In the genomic region with DNA sequence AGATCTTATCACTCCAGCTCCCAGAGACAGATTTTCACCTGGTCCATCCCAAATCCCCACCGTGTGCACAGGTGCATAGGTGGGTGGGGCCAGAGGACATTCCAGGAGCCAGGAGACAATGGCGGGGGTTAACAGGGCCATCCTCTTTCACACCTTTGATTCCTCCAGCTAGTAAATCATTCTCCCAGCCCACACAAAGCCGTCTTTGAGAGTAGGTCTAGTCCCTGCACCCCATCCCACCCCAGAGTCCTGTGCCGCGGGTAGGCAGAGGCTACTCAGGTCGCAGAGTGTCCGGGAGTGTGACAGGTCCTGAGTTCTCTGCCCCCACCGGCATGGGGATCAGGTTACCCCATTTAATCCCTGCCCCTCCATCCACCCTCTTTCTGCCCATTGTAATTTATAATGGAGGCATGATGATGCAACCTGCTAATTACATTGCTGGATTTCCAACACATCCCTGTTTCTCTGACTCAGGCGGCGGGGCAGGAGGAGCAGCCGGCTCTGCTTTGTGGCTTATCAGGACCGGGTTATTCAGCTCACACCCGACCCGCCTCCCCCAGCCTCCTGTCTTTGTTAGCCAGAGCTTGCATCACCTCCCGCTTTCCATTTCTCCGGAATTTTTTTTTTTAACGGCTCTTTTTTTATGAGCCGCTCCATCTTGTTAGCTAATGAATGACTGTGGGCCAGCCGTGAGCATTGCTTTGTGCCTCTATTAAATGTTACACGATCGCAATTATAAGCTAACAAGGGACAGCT, we compare ENCODE assay signal across 8 mouse cellular contexts.
DNase-seq lines count a peak whose midpoint lies in the region; ATAC-seq and TF ChIP-seq lines count a peak whose summit lies in the region.

No protein-coding gene starts in this region.

- no peaks in the 10 kb centered on the region for H3K9me3 ChIP-seq in forebrain, postnatal 0 days (ENCODE audit: low read length)
- H3K9me3 ChIP-seq in kidney, embryonic 14.5 days (ENCODE audit: control insufficient read depth, low read length) = 0 out of 2 replicates have a peak, but pooled peaks cover 1% of the 10 kb centered on the region
- no peaks in the 10 kb centered on the region for H3K9me3 ChIP-seq in stomach, postnatal 0 days (ENCODE audit: control insufficient read depth, low read length)

- 4% methylated on average over 21 of the region's 21 CpGs for whole genome bisulfite sequencing in forebrain, postnatal 0 days
- 2% methylated on average over 21 of the region's 21 CpGs for WGBS in kidney, embryonic 14.5 days
- WGBS in stomach, postnatal 0 days = 13% methylated on average over 21 of the region's 21 CpGs

- no peaks in the 10 kb centered on the region for H3K27me3 ChIP-seq in forebrain, postnatal 0 days (ENCODE audit: insufficient read depth, low read length)
- H3K27me3 ChIP-seq in kidney, embryonic 14.5 days (ENCODE audit: control insufficient read depth, insufficient read depth, low read length) = peaks cover 17% of the 10 kb centered on the region
- H3K27me3 ChIP-seq in stomach, postnatal 0 days (ENCODE audit: control insufficient read depth, insufficient read depth, low read length) = no peaks in the 10 kb centered on the region

- no peaks in the 10 kb centered on the region for H3K36me3 ChIP-seq in forebrain, postnatal 0 days (ENCODE audit: insufficient read depth)
- no peaks in the 10 kb centered on the region for H3K36me3 ChIP-seq in kidney, embryonic 14.5 days (ENCODE audit: control insufficient read depth, insufficient read depth, low read length)
- H3K36me3 ChIP-seq in stomach, postnatal 0 days (ENCODE audit: control insufficient read depth, insufficient read depth, low read length) = no peaks in the 10 kb centered on the region

- no peak overlapping the region; the same call in 1 of the 2 replicates for H3K27ac ChIP-seq in forebrain, postnatal 0 days (ENCODE audit: low read depth, low read length)
- H3K27ac ChIP-seq in kidney, embryonic 14.5 days (ENCODE audit: low read depth, low read length) = no peak overlapping the region
- peak overlapping the region; percentile 53; the same call in 1 of the 2 replicates for H3K27ac ChIP-seq in stomach, postnatal 0 days (replicated peaks)

- TF ChIP-seq EP300 in stomach, postnatal 0 days (optimal IDR thresholded peaks at IDR 0.05) = no peak

- peaks cover 11% of the 10 kb centered on the region for H3K4me1 ChIP-seq in forebrain, postnatal 0 days (ENCODE audit: insufficient read depth)
- peaks cover 29% of the 10 kb centered on the region for H3K4me1 ChIP-seq in kidney, embryonic 14.5 days (ENCODE audit: control insufficient read depth, insufficient read depth, low read length)
- H3K4me1 ChIP-seq in stomach, postnatal 0 days (replicated peaks; ENCODE audit: control insufficient read depth, insufficient read depth) = 0 out of 2 replicates have a peak, but pooled peaks cover 3% of the 10 kb centered on the region

- H3K9ac ChIP-seq in forebrain, postnatal 0 days = peak overlapping the region; percentile 40
- no peak overlapping the region for H3K9ac ChIP-seq in kidney, embryonic 14.5 days (ENCODE audit: low read depth, low read length)
- no peak overlapping the region for H3K9ac ChIP-seq in stomach, postnatal 0 days (ENCODE audit: low read length)

- DNase-seq in left cerebral cortex, adult 18-20 months (ENCODE audit: low spot score in 2 of 2) = peak; percentile 6 to 20
- DNase-seq in left cerebral cortex, adult 11 months (ENCODE audit: low spot score) = no peak
- DNase-seq in forebrain, postnatal 0 days = peak; percentile 74
- DNase-seq in lung, postnatal 4 days = peak; percentile 40 to 70
- peak; percentile 85 for DNase-seq in stomach, postnatal 0 days (ENCODE audit: low spot score)
- DNase-seq in testis, postnatal 10 days (ENCODE audit: low spot score) = no peak
- DNase-seq in layer of hippocampus, adult 9-10 months (ENCODE audit: low spot score) = no peak

- H3K4me2 ChIP-seq in forebrain, postnatal 0 days (ENCODE audit: low read depth) = peak overlapping the region; percentile 39
- H3K4me2 ChIP-seq in kidney, embryonic 14.5 days (replicated peaks; ENCODE audit: low read depth, low read length) = peak overlapping the region; percentile 31
- peak overlapping the region; percentile 29; the same call in 1 of the 2 replicates for H3K4me2 ChIP-seq in stomach, postnatal 0 days (replicated peaks; ENCODE audit: low read depth)

- peak overlapping the region; percentile 2; the same call in 1 of the 2 replicates for H3K4me3 ChIP-seq in forebrain, postnatal 0 days (ENCODE audit: low read depth, low read length)
- no peak overlapping the region for H3K4me3 ChIP-seq in kidney, embryonic 14.5 days (ENCODE audit: low read length)
- no peak overlapping the region for H3K4me3 ChIP-seq in stomach, postnatal 0 days (ENCODE audit: low read depth, low read length)

- TF ChIP-seq CTCF in forebrain, postnatal 0 days (IDR thresholded peaks at IDR 0.05; ENCODE audit: low read depth) = no peak
- no peak for TF ChIP-seq CTCF in stomach, postnatal 0 days (IDR thresholded peaks at IDR 0.05; ENCODE audit: low read depth)

- peak; percentile 87 for ATAC-seq in forebrain, postnatal 0 days
- ATAC-seq in kidney, embryonic 14.5 days (ENCODE audit: low FRiP score, low TSS enrichment) = peak; percentile 58
- ATAC-seq in stomach, postnatal 0 days (ENCODE audit: low FRiP score, low TSS enrichment) = peak; percentile 72

Comparison
In these comparisons a context has a peak if more than half of its experiments do, and no peak if none do; other contexts are left out.
1. DNase-seq: peak in left cerebral cortex, adult 18-20 months (2 of 2), forebrain, postnatal 0 days (single experiment), lung, postnatal 4 days (2 of 2) and stomach, postnatal 0 days (single experiment); none in left cerebral cortex, adult 11 months (single experiment), testis, postnatal 10 days (single experiment) and layer of hippocampus, adult 9-10 months (single experiment).
2. Peak in every context shown above with its lines, with median percentiles within 50 percentile points of each other: ATAC-seq and H3K4me2 ChIP-seq.